Mouse (Mus musculus) layer of hippocampus, postnatal 25 days (tissue): ENCODE results near the gene Lamtor1. TPM values are rescaled to one million over a fixed set of nuclear protein-coding genes. Genes with fewer than 3 reads are reported as not detected.

Experiments used
- microRNA-seq, 2 experiments: library from miRNA; unstranded; fragments of <30 nt; microRNA quantifications; one replicate each; pipeline ENCODE4 v1.2.0; 2021
- total RNA-seq, 2 experiments: library from RNA; stranded (reverse); gene quantifications; 2 replicates each; pipeline ENCODE4 v1.2.3; 2021

Gene Lamtor1
- total RNA-seq, 2 experiments from 2014 or later: 97.8 to 102 TPM

Small RNA genes within 50 kb of the gene (microRNA-seq; reads per million reads assigned to microRNA genes)
- gene Gm22655: 0 reads per million in 2 experiments

Other genes starting within 250 kb of the Lamtor1 start
- 10 to 100 TPM; 55.1 to 56.1 TPM for gene Clpb, start 242.3 kb upstream of the Lamtor1 start, total RNA-seq
- not detected for gene Phox2a, start 87.6 kb upstream of the Lamtor1 start, total RNA-seq
- gene Inppl1, start 67.7 kb upstream of the Lamtor1 start, total RNA-seq: 10 to 100 TPM; 31.6 to 44.8 TPM
- gene Folr2, start 48.7 kb upstream of the Lamtor1 start, total RNA-seq: under 1 TPM in 1 of 2 experiments, not detected in 1; 0.71 TPM
- 10 to 100 TPM; 28.4 to 35.1 TPM for gene Anapc15, start 42.2 kb upstream of the Lamtor1 start, total RNA-seq
- 1 to 10 TPM; 1.9 to 2.1 TPM for gene Folr1, start 35.1 kb upstream of the Lamtor1 start, total RNA-seq
- not detected for gene Tomt, start 455 bp downstream of the Lamtor1 start, total RNA-seq
- 1 to 10 TPM; 6.0 to 6.8 TPM for gene Lrrc51, start 28.0 kb downstream of the Lamtor1 start, total RNA-seq
- 10 to 100 TPM; 89.0 to 98.9 TPM for gene Numa1, start 28.2 kb downstream of the Lamtor1 start, total RNA-seq
- gene Il18bp, start 112.8 kb downstream of the Lamtor1 start, total RNA-seq: 1 to 10 TPM; 4.0 to 9.1 TPM
- gene Rnf121, start 159.6 kb downstream of the Lamtor1 start, total RNA-seq: 10 to 100 TPM; 38.4 to 39.3 TPM
- 10 to 100 TPM; 24.7 to 26.4 TPM for gene Xndc1, start 159.6 kb downstream of the Lamtor1 start, total RNA-seq
- gene Xntrpc, start 159.8 kb downstream of the Lamtor1 start, total RNA-seq: 1 to 10 TPM; 2.0 to 2.2 TPM
- gene Trpc2, start 177.2 kb downstream of the Lamtor1 start, total RNA-seq: under 1 TPM; 0.52 to 0.69 TPM
- not detected for gene Art1, start 195.8 kb downstream of the Lamtor1 start, total RNA-seq
- gene Art5, start 203.6 kb downstream of the Lamtor1 start, total RNA-seq: not detected
- gene Chrna10, start 210.9 kb downstream of the Lamtor1 start, total RNA-seq: under 1 TPM; 0.10 to 0.19 TPM